Comparison of ENCODE assay signal across 9 mouse cellular contexts in genomic region chr6:32583582-32583981, GRCm38 (mm10). TPM values are rescaled to one million over a fixed set of nuclear protein-coding genes. Genes with fewer than 3 reads are reported as not detected.
DNase-seq lines count a peak whose midpoint lies in the region; ATAC-seq and TF ChIP-seq lines count a peak whose summit lies in the region.
"Had no signal": no experiment of that assay in that cellular context is flagged by ENCODE, and none has a peak within 500 bp of the region (broad histone marks: within the 10 kb centered on the region; RNA-seq: fewer than 3 reads in every experiment).

No protein-coding gene starts in this region.

- no peak overlapping the region for H3K4me2 ChIP-seq in lung, postnatal 0 days (replicated peaks; ENCODE audit: low read depth, low read length)
- H3K4me2 ChIP-seq in midbrain, embryonic 12.5 days (replicated peaks) = peak overlapping the region; percentile 99
- H3K4me2 ChIP-seq in stomach, postnatal 0 days (replicated peaks; ENCODE audit: low read depth) = no peak overlapping the region
- H3K4me2 ChIP-seq in liver, embryonic 12.5 days = no peak overlapping the region

- TF ChIP-seq CTCF in lung, postnatal 0 days (IDR thresholded peaks at IDR 0.05) = peak; percentile 24; the same call in 1 of the 2 replicates
- TF ChIP-seq CTCF in stomach, postnatal 0 days (IDR thresholded peaks at IDR 0.05; ENCODE audit: low read depth) = peak; percentile 18; the same call in 1 of the 2 replicates

- DNase-seq in cerebellum, postnatal 14 days = peak; percentile 20 to 34
- DNase-seq in cerebellum, adult 11-12 months = no peak
- DNase-seq in lung, postnatal 0 days (ENCODE audit: low spot score) = no peak
- DNase-seq in lung, postnatal 4 days = no peak
- no peak for DNase-seq in stomach, postnatal 0 days (ENCODE audit: low spot score)
- DNase-seq: liver had no signal

- no peak overlapping the region for H3K27ac ChIP-seq in lung, postnatal 0 days (ENCODE audit: low read length)
- no peak overlapping the region for H3K27ac ChIP-seq in midbrain, embryonic 12.5 days (replicated peaks)
- no peak overlapping the region for H3K27ac ChIP-seq in stomach, postnatal 0 days (replicated peaks)
- no peak overlapping the region for H3K27ac ChIP-seq in liver, embryonic 12.5 days

- H3K4me1 ChIP-seq in lung, postnatal 0 days (ENCODE audit: insufficient read depth, low read depth, low read length) = peaks cover 3% of the 10 kb centered on the region; the same call in 1 of the 2 replicates
- peaks cover 40% of the 10 kb centered on the region for H3K4me1 ChIP-seq in midbrain, embryonic 12.5 days
- H3K4me1 ChIP-seq in stomach, postnatal 0 days (replicated peaks; ENCODE audit: control insufficient read depth, insufficient read depth) = peaks cover 2% of the 10 kb centered on the region; the same call in 1 of the 2 replicates
- H3K4me1 ChIP-seq in liver, embryonic 12.5 days = peaks cover 12% of the 10 kb centered on the region

- WGBS in lung, postnatal 0 days = 19% methylated on average over 3 of the region's 3 CpGs
- WGBS in midbrain, embryonic 12.5 days = 14% methylated on average over 3 of the region's 3 CpGs
- 33% methylated on average over 3 of the region's 3 CpGs for WGBS in stomach, postnatal 0 days
- 19% methylated on average over 3 of the region's 3 CpGs for WGBS in liver, embryonic 12.5 days (ENCODE audit: insufficient replicate concordance)

- no peaks in the 10 kb centered on the region for H3K9me3 ChIP-seq in lung, postnatal 0 days (ENCODE audit: low read length)
- no peaks in the 10 kb centered on the region for H3K9me3 ChIP-seq in midbrain, embryonic 12.5 days
- H3K9me3 ChIP-seq in stomach, postnatal 0 days (ENCODE audit: control insufficient read depth, low read length) = no peaks in the 10 kb centered on the region
- H3K9me3 ChIP-seq in liver, embryonic 12.5 days (replicated peaks) = no peaks in the 10 kb centered on the region

- peaks cover 11% of the 10 kb centered on the region; the same call in 1 of the 2 replicates for H3K27me3 ChIP-seq in lung, postnatal 0 days (replicated peaks; ENCODE audit: insufficient read depth, low read length)
- peaks cover 38% of the 10 kb centered on the region for H3K27me3 ChIP-seq in midbrain, embryonic 12.5 days
- no peaks in the 10 kb centered on the region; the same call in 1 of the 2 replicates for H3K27me3 ChIP-seq in stomach, postnatal 0 days (ENCODE audit: control insufficient read depth, insufficient read depth, low read length)
- peaks cover 68% of the 10 kb centered on the region for H3K27me3 ChIP-seq in liver, embryonic 12.5 days (replicated peaks)

- H3K9ac ChIP-seq in lung, postnatal 0 days (replicated peaks; ENCODE audit: low read depth) = no peak overlapping the region
- H3K9ac ChIP-seq in midbrain, embryonic 12.5 days (replicated peaks) = no peak overlapping the region
- H3K9ac ChIP-seq in stomach, postnatal 0 days (ENCODE audit: low read length) = no peak overlapping the region
- H3K9ac ChIP-seq in liver, embryonic 12.5 days = no peak overlapping the region

- no peak overlapping the region for H3K4me3 ChIP-seq in lung, postnatal 0 days (ENCODE audit: low read depth, low read length)
- 0 out of 2 replicates have a peak overlapping the region, but pooled peaks have one; percentile 7 for H3K4me3 ChIP-seq in midbrain, embryonic 12.5 days
- no peak overlapping the region for H3K4me3 ChIP-seq in stomach, postnatal 0 days (ENCODE audit: low read depth, low read length)
- no peak overlapping the region for H3K4me3 ChIP-seq in liver, embryonic 12.5 days

- ATAC-seq in lung, postnatal 0 days = no peak
- ATAC-seq in midbrain, embryonic 12.5 days (ENCODE audit: low FRiP score, low read depth) = no peak
- ATAC-seq in stomach, postnatal 0 days (ENCODE audit: low FRiP score, low TSS enrichment) = no peak
- no peak for ATAC-seq in liver, embryonic 12.5 days
- no peak for ATAC-seq in monocyte, adult 5-6 weeks (replicated peaks; ENCODE audit: insufficient number of reproducible peaks, low FRiP score, low TSS enrichment, poor library complexity, severe bottlenecking)

- H3K36me3 ChIP-seq in lung, postnatal 0 days (ENCODE audit: insufficient read depth, low read length) = no peaks in the 10 kb centered on the region
- no peaks in the 10 kb centered on the region for H3K36me3 ChIP-seq in midbrain, embryonic 12.5 days
- no peaks in the 10 kb centered on the region for H3K36me3 ChIP-seq in stomach, postnatal 0 days (ENCODE audit: control insufficient read depth, insufficient read depth, low read length)
- H3K36me3 ChIP-seq in liver, embryonic 12.5 days = no peaks in the 10 kb centered on the region

- TF ChIP-seq EP300 in lung, postnatal 0 days (IDR thresholded peaks at IDR 0.05) = no peak
- no peak for TF ChIP-seq EP300 in stomach, postnatal 0 days (optimal IDR thresholded peaks at IDR 0.05)

RNA-seq across cellular contexts. Expression of gene Plxna4, which starts 4.4 kb away (rescaled TPM):
- polyA plus RNA-seq in lung, postnatal 0 days (2015; fragmentation: Nextera tagmentation; extraction: Ambion mirVana) = 2.5 and 3.0 TPM in 2 replicates
- polyA plus RNA-seq in midbrain, embryonic 12.5 days (2016; fragmentation: Nextera tagmentation; extraction: Ambion mirVana) = 5.6 and 6.7 TPM in 2 replicates
- 1.1 and 1.2 TPM in 2 replicates for polyA plus RNA-seq in stomach, postnatal 0 days (2015; fragmentation: Nextera tagmentation; extraction: Ambion mirVana)
- polyA plus RNA-seq in liver, embryonic 12.5 days (2016; fragmentation: Nextera tagmentation; extraction: Ambion mirVana) = 0.78 and 0.79 TPM in 2 replicates
- 0.21 to 1.9 TPM in 2 of 3 replicates, not detected in the other for total RNA-seq in monocyte, adult 5-6 weeks (2017)

Comparison
In these comparisons a context has a peak if more than half of its experiments do, and no peak if none do; other contexts are left out.
1. DNase-seq: peak in cerebellum, postnatal 14 days (2 of 2); none in cerebellum, adult 11-12 months (single experiment), lung, postnatal 0 days (single experiment), lung, postnatal 4 days (0 of 2) and stomach, postnatal 0 days (single experiment).